In genomic region chr7:120677764-120678531, GRCm38 (mm10) we compare ENCODE assay signal across 7 mouse cellular contexts. TPM values are rescaled to one million over a fixed set of nuclear protein-coding genes. Genes with fewer than 3 reads are reported as not detected.
DNase-seq lines count a peak whose midpoint lies in the region; ATAC-seq and TF ChIP-seq lines count a peak whose summit lies in the region.

No protein-coding gene starts in this region.

- TF ChIP-seq CTCF in spleen, adult 2 months (IDR thresholded peaks at IDR 0.05; ENCODE audit: extremely low read depth, insufficient read depth, insufficient read length, insufficient replicate concordance), result no peak

- intact Hi-C loops in left cerebral cortex, postnatal 4 days (cut with DNase I), result loop anchor here (2.0 to 10.0 kb wide), 2 partner anchors 73 to 237 kb away; partner anchors contain the start of gene Polr3e

- peak overlapping the region; percentile 84 for H3K4me2 ChIP-seq in midbrain, embryonic 11.5 days

- H3K27ac ChIP-seq in midbrain, embryonic 11.5 days (ENCODE audit: low read depth, low read length), result peak overlapping the region; percentile 57
- peak overlapping the region; percentile 24; the same call in 1 of the 2 replicates for H3K27ac ChIP-seq in spleen, adult 2 months (ENCODE audit: insufficient read depth, low read length)

- TF ChIP-seq POLR2A in spleen, adult 2 months (IDR thresholded peaks at IDR 0.05; ENCODE audit: low read depth, low read length), result no peak

- peak; percentile 45 for ATAC-seq in midbrain, embryonic 11.5 days (ENCODE audit: low FRiP score)

- no peaks in the 10 kb centered on the region for H3K27me3 ChIP-seq in midbrain, embryonic 11.5 days (ENCODE audit: control insufficient read depth, insufficient read depth, low read length)
- no peaks in the 10 kb centered on the region for H3K27me3 ChIP-seq in spleen, adult 2 months (ENCODE audit: control insufficient read depth, insufficient read depth, low read length)

- DNase-seq in T-cell, adult 2 months (ENCODE audit: low spot score), result peak; percentile 14
- peak; percentile 65 for DNase-seq in cerebellum, adult 9-11 months
- DNase-seq in gastrocnemius, adult 18-20 months (ENCODE audit: low spot score), result peak; percentile 38
- peak; percentile 52 for DNase-seq in induced T-regulatory cell, adult 2 months (ENCODE audit: low read depth)
- peak; percentile 40 for DNase-seq in left cerebral cortex, postnatal 4 days
- DNase-seq in midbrain, embryonic 11.5 days (ENCODE audit: low spot score, missing footprints), result peak; percentile 90
- DNase-seq in spleen, adult 2 months (ENCODE audit: low read depth in 1 of 2, low spot score in 2 of 2), result peak in 1 of 2 experiments; percentile 26

- H3K4me1 ChIP-seq in midbrain, embryonic 11.5 days (ENCODE audit: control insufficient read depth, insufficient read depth, low read length), result peaks cover 17% of the 10 kb centered on the region
- peaks cover 11% of the 10 kb centered on the region for H3K4me1 ChIP-seq in spleen, adult 2 months (ENCODE audit: control insufficient read depth, insufficient read depth, insufficient read length)

- H3K9me3 ChIP-seq in midbrain, embryonic 11.5 days (ENCODE audit: control insufficient read depth, low read length), result no peaks in the 10 kb centered on the region

- H3K36me3 ChIP-seq in midbrain, embryonic 11.5 days (ENCODE audit: control insufficient read depth, insufficient read depth, low read length), result no peaks in the 10 kb centered on the region
- no peaks in the 10 kb centered on the region for H3K36me3 ChIP-seq in spleen, adult 2 months (ENCODE audit: control insufficient read depth, insufficient read depth, low read length)

- H3K4me3 ChIP-seq in midbrain, embryonic 11.5 days (ENCODE audit: low read depth, low read length), result peak overlapping the region; percentile 91
- H3K4me3 ChIP-seq in spleen, adult 2 months (ENCODE audit: extremely low read depth, insufficient read depth, insufficient read length), result peak overlapping the region; percentile 83

- peak overlapping the region; percentile 95 for H3K9ac ChIP-seq in midbrain, embryonic 11.5 days (ENCODE audit: low read length)

- 3% methylated on average over 42 of the region's 42 CpGs for WGBS in midbrain, embryonic 11.5 days
- 3% methylated on average over 42 of the region's 42 CpGs for WGBS in spleen, adult 2 months

RNA-seq across cellular contexts. Expression of gene Mosmo, which starts 0.5 kb away (rescaled TPM):
- 10 to 100 TPM; 19.9 to 22.6 TPM for total RNA-seq in gastrocnemius, adult 18-20 months (2021)
- 10 to 100 TPM; 46.2 to 50.0 TPM for total RNA-seq in left cerebral cortex, postnatal 4 days (2021)
- 12.5 and 15.0 TPM in 2 replicates for polyA plus RNA-seq in midbrain, embryonic 11.5 days (2014; fragmentation: Nextera tagmentation; extraction: Ambion mirVana)
- 10.2 and 17.4 TPM in 2 replicates for polyA plus RNA-seq in spleen, adult 2 months (2012; rRNA removed)

RNA-seq across cellular contexts. Expression of gene Pdzd9, which starts 7.8 kb away (rescaled TPM):
- total RNA-seq in gastrocnemius, adult 18-20 months (2021), result not detected
- under 1 TPM in 1 of 2 experiments, not detected in 1; 0.26 TPM for total RNA-seq in left cerebral cortex, postnatal 4 days (2021)
- polyA plus RNA-seq in midbrain, embryonic 11.5 days (2014; fragmentation: Nextera tagmentation; extraction: Ambion mirVana), result 0.38 and 0.39 TPM in 2 replicates
- polyA plus RNA-seq in spleen, adult 2 months (2012; rRNA removed), result not detected in 2 replicates

RNA-seq across cellular contexts. Expression of gene Uqcrc2, which starts 43.0 kb away (rescaled TPM):
- 100 to 1,000 TPM; 477 to 519 TPM for total RNA-seq in gastrocnemius, adult 18-20 months (2021)
- 100 to 1,000 TPM; 187 to 198 TPM for total RNA-seq in left cerebral cortex, postnatal 4 days (2021)
- polyA plus RNA-seq in midbrain, embryonic 11.5 days (2014; fragmentation: Nextera tagmentation; extraction: Ambion mirVana), result 201 and 211 TPM in 2 replicates
- 20.7 and 21.4 TPM in 2 replicates for polyA plus RNA-seq in spleen, adult 2 months (2012; rRNA removed)
